Mouse (Mus musculus): Measurements from ENCODE around the gene Smg1.

Gene Smg1

DNA sequence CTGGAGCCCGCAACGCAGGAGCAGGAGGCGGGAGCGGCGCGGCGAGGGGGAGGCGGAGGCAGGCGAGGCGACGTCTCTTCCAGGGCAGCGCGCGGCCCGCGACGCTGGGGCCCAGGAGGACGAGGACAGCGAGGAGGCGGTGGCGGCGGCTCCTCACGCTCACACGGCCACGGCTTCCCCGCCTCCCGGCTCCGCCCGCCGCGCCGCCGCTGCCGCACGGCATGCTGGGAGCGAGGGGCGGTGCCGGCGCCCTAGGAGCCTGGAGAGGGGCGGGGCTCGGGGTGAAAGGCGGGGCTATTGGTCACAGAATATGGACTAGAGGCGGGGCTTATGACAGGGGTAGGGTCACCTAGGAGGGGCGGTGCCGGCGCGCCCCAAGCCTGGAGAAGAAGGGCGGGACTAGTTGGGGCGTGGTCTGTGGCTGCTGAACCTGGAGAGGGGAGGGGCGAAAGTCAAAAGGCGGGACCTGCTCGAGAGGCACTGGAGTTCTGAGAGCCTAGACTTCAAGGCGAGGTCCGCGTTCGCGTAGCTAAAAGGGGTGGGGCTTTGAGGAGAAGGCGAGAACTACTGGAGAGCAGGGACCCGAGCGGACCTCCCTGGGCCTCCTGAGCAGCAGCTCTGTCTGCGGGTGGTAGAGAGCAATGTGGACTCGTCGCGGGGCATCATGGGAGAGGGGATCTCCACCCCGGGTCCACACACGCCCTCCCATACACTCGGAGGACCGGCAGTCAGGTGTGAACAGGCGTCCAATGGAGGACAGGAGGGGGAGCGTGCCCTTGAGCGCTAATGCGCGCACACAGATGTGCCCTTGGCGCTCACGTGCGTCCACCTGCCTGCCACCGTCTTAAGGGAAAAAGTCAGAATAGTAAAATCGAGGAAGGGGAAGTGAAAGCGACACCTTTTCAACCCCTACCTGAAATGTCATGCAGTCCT lies at the start of gene Smg1:
Gene Smg1, minus strand, starts transcription at position 218 of the 933 bp plus-strand sequence.
- peak; percentile 96 for DNase-seq (ENCODE audit: low spot score)

DNA sequence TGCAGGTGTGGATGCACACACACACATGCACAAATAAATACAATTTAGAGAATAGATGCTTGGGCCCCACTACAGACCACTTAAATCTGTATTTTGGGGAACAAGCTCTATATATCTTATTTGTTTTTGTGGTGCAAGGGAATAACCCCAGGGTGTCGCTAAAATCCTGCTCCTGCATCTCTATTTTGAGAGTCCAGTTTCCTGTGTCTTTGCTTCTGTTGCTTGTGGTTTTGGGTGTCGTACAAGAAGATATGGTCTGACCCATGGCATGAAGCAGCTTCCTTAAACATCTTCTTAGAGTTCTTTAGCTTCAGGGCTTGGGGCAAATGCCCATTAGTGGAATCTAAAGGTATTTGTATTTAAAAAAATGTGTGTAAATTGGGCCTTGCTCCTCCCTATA lies 39.7 kb upstream of the Smg1 start:
- no peak for DNase-seq (ENCODE audit: low spot score)

DNA sequence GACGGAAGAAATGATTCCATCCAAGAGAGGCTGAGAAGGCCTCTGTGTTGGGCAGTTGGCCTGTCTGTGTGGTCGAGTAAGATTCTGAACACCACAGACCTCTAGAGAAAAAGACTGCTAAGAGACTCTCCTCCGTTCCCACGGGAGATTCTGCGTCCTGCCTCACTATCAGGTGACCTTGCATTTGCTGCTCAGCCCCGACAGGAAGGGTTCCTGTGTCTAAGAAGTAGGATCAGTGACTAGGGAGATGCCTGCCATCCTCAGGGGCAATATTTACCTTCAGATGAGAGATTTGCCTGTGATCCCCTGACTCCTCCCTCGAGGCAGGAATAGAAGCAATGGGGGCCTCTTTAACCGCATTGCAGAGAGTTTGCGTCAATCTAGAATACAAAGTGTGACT lies 39.1 kb upstream of the Smg1 start:
- DNase-seq (ENCODE audit: low spot score): no peak

DNA sequence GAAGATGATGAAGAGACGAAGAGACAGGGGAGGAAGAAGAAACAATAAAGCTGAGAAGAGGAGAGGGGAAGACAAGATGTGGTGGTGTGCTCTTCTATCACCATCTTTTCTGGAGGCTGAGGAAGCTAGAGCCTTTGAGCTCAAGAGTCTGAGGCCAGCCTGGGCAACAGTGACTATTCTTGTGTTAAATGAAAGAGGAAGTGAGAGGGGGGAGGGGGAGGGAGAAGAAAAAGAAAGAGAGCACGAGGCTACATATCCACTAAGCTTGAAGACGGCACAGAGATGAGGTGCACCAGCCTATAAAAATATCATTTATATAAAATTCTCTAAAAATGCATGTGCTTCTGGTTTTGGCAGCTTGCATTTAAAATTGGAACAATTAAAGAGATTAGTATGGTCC lies 36.1 kb upstream of the Smg1 start:
- no peak for DNase-seq (ENCODE audit: low spot score)

DNA sequence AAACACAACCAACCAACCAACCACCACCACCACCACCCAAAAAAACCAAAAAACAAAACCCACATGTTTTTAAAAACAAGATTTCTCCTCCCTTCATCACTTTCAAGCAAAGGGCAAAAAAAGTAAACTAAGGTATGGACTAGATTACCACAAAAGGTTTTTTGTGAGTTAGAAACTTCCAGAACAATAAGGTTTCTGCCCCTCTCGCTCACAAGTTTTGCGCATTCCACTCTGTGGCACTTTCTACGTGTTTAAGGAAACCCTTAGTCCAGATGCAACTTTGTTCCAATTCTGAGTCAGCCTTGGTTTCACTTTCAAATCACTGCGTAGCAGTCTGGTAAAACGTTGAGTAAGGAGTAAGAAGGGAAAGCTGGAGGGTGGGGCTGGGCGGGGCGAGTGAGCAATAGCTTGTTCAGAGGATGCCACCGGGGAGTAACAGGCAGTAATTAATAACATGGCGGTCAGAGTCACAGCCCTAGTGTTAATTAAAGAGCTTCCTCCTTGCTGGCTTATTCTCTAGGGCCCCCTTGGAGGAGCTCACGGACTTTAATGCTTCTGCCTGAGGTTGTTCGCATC lies 34.0 kb upstream of the Smg1 start:
- DNase-seq (ENCODE audit: low spot score): peak; percentile 91

DNA sequence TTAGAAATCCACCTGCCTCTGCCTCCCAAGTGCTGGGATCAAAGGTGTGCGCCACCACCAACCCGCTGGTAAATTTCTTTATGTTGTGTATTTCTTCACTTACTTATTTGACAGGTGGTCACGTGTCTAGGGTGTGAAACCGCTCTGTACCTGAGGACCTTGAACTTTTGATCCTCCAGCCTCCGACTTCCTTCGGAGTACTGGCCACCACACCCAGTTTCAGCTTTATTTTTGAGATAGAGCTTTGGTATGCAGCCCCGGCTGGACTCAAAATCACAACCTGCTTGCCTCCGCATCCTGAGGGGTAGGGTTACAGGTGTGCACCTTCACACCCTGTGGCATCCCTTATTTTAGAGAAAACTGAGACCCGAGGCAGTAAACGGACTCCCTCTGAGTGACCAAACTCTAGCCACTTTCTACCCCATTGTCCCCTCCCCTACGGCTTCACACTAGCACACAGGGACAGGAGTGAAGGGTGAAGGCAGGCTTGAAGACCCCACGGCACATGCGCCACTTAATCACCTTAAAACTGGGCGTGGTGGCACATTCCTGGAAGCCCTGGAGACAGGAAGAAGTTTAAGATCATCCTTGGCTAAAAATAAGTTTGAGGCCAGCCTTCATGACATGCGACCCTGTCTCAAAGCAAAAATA lies 33.3 kb upstream of the Smg1 start:
- no peak for DNase-seq (ENCODE audit: low spot score)

DNA sequence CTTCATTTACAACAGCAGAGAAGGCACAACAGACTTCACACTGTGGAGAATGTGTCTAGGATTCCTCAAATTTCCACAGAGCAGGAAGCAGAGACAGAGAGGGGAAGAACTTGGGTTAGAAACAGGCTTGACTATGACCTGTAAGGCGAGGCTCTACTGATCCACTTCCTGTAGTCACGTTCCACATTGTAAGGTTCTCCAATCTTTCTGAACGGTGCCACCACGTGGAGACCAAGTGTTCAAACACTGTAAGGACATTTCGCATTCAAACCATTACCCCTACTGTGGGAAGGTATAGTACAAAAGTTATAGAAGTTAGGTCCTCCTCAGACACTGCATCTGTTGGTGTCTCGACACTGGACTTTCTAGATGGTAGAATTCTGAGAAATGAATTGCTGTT lies 31.8 kb upstream of the Smg1 start:
- peak; percentile 57 for DNase-seq (ENCODE audit: low spot score)

DNA sequence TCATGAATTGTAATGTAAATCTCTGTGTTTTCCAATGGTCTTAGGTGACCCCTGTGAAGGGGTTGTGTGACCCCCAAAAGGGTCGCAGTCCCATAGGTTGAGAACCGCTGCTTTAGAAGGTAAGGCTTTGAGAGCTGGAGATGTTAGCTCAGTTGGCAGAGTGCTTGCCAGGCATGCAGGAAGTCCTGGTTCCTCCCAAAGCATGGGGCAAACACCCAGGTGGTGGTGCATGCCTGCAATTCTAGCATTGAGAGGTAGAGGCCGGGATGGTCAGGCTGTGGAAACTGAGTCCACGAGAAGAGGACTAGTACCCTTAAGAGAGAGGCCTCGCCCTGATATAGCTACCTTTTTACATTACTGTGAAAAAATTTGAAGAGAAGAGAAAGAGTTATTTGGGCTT lies 31.4 kb upstream of the Smg1 start:
- no peak for DNase-seq (ENCODE audit: low spot score)

DNA sequence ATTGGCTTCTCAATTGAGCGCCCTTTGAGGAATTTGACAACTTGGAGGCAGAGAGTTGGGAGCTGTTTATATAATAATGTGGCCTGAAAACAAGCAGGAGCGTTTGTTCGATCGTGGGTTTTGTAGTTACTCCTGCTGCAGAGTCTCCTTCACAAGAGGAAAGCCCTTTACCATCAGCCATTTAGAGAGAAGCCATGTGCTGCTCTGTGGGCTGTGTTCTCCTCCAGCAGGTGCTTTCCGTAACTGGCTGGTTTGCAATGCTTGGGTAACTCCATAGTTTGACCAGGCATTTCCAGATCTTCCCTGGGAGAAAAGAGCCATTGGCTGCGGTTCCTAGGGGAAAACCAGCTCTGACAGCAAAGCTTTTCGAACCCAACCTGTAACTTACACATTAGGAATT lies 30.7 kb upstream of the Smg1 start:
- DNase-seq (ENCODE audit: low spot score): no peak

DNA sequence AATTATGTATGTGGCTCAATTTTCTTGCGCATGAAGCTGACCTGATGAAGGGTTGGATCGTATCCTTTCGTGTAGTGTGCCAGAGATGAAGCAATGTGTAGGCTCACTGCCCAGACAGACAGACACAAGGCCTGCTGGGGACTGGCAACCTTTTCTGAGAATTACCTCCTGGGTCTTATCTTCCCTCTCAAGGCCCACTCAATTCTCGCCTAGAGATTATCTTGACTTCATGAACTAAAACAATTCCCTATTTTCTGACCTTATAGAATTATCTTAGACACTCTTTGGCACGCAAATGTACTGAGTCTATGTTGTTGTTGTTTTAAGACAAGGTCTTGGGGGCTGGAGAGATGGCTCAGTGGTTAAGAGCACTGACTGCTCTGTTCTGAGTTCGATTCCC lies 22.6 kb upstream of the Smg1 start:
- DNase-seq (ENCODE audit: low spot score): peak; percentile 92

DNA sequence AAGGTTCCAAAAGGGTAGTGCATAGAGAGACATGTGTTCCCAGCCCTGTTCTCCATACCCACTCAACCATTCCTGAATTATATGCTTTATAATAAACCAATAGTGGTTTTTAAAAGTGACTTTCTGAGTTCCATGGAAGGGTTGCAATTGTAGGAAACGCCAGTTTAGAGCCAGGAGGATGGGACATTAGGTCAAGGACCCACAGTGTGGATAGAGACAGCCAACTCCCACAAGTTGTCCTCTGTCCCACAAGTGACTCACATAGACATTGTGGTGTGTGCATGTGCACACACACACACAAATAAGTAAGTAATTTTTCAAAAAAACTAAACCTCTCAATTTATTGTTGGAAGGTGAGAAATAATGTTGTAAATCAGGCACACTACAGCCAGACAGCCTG lies 20.1 kb upstream of the Smg1 start:
- no peak for DNase-seq (ENCODE audit: low spot score)

DNA sequence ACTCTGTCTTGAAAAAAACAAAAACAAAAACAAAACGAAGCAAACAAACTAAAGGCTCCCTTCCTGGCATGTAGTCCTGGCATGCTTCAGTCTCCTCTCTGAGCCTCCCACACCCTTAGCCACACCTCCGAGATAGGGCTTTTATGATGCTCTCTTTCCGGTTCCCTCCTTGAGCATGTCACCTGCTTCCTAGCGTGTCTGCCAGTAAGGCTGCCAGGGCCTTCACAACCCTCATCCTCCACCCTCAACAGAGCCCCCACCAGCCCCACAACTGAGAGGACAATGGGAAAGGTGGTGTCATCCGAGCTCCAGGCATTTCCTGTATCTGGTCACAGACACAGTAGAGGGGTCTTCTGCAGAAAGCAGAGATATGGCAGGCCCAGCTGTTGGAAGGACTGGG lies 18.9 kb upstream of the Smg1 start:
- DNase-seq (ENCODE audit: low spot score): no peak

DNA sequence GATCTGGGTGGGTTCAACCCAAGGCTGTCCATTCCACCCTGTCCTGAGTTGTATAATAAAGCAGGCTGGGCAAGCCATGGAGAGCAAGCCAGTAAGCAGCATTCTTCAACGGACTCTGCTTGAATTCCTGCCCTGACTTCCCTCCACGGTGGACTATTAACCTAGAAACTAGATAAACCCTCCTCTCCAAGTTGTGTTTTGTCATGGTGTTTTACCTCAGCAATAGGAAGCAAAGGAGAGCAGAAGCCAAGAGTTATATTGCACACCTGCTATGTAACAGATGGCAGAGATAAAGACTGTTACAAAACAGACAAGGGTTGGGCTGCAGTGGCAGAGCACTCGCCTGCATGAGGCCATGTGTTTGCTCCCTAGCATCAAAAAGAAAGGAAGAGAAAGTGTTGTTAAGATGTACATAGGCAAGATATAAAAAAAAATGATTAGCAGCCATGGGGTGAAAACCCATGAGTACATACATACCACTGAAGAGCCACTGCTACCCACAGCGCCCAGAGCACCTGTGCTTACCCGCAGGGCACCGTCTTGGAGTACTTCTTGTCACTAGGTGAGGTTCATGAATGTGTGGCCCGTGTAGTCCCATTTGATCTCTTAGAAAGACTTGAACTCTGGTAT lies 16.3 kb upstream of the Smg1 start:
- no peak for DNase-seq (ENCODE audit: low spot score)

DNA sequence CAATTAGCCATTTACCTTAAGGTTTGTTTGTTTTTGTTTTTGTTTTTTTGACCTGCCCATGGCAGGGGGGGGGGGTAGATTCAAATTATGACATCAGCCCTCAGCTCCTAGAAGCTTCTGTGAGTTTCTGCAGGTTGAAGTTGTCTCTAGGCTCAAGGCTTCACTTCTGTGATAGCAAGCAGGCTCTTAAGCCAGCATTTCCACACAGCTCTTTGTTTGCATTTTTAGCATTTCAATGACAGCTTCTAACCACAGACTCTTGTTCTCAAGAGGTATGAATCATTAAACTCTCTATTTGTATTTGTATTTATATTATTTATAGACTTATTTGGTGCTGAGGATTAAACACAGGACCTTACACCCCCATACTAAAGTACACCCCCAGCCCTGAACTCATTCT lies 15.0 kb upstream of the Smg1 start:
- no peak for DNase-seq (ENCODE audit: low spot score)

DNA sequence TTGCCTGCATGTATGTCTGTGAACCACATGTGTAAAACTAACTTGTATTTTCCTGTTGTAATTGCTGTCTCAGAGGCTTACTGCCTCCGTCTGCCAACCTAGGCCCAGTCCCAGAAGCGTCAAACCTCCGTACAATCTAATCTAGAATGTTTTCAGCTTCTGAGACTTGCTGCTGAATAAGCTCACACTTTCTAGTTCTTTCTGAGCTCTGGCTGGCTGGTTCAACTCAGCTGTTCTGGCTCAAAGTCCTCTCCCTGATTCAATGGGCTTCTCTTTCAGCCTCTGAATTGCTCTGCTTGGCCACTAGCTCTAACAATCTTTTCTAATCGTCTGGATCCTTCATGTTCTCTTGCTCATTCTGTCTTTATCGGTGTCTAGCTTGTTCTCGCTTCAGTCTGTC lies 13.3 kb upstream of the Smg1 start:
- no peak for DNase-seq (ENCODE audit: low spot score)

DNA sequence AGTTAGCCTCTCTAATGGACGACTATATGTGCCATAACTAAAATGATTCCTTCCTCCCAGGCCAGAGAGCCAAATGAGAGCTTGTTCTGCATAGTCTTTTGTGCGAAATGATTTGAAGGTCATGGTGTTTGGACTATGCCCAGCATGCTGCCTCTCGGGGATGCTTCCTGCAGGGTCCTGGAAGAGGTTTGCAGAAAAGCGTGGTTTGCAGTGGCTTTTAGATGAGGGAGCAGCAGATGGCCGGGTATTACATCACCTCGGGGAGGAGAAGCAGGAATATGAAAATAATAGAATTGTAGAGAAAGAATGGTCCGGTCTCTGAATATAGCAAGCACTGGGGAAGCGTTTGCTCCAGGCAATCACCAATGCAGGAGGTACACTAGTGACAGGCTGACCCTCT lies 11.0 kb upstream of the Smg1 start:
- DNase-seq (ENCODE audit: low spot score): no peak

DNA sequence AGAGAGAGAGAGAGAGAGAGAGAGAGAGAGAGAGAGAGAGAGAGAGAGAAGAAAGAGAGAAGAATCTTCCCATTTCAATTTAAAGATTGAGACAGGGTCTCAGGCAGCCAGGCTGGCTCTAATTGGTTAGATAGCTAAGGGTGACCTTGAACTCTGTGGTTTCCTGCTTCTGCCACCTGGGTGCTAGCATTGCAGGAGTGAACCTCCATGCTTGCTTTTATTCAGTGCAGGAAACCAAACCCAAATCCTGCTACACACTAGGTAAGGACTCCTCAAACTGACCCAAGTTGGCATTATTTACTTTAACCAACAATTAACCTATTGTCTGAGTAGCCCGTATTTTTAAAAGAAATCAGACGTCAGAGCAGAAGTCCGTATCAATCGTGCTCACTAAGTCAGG lies 10.5 kb upstream of the Smg1 start:
- no peak for DNase-seq (ENCODE audit: low spot score)

DNA sequence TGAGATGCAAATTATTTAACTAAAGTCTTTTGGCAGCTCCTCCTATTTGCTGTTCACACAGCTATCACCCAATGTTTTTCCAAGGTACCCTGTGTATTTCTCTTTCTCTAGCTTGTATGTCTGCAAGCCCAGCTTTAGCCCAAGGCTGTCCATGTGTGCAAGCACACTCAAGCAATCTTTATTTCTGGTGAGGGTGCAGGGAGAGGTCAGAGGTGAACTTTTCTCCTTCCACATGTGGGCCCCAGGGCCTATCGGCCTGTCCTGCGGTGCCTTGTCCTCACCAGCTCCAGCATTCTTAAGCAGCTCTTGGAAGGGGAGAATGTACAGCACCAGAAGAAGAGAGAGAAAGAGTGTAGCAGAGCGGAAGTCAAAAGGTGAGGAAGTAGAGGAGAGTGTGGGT lies 9.5 kb upstream of the Smg1 start:
- no peak for DNase-seq (ENCODE audit: low spot score)

DNA sequence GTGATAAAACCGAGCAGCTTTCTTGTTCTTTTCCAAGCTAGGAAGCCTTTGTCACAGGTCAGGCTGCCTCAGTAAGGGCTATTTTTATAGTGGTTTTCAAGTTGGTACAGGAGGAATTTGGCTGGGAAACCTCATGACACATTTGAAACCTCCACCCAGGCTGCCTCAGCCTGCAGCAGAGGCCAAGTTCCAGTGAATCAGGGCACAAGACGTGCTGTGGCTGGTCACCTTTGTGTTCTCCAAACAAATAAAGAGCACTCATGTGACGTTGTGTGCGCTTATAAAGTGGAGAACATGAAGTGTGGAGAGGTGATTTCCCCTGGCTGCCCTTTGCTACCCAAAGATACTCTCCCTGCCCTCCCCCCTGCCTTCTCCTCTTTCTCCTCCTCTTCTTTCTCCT lies 8.9 kb upstream of the Smg1 start:
- DNase-seq (ENCODE audit: low spot score): peak; percentile 63

DNA sequence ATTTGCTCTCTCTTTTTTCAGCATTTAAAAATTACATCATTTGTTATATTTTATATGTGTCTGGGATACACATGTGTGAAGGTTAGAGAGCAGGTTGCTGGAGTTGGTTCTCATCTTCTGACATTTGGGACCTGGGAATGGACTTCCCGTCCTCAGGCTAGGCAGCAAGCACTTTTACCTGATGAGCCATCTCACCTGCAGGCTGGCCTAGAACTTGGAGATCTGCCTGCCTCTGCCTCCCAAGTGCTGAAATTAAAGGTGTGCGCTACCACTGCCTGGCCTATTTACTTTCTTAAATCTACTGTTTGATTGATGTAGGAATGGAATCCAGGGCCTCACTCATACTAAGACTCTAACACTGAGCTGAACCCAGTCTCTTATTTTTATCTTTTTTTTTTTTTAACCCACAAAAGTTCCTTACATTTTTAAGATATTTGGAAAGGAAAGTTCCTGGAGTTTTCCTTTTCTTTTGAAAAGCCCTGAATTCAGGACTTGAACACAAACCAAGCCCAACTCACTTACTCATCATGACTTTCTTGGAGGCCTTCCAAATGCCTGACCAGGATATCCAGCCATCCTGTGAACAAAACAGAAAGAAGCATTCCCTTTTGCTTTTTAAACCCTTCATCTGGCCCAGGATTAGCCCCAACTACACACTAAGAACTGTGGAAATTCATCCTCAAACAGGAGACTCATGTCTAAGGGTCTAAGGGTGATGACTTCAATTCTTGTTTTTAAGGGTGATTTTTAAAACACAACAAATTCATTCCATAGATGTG lies 8.1 kb upstream of the Smg1 start:
- peak; percentile 58 for DNase-seq (ENCODE audit: low spot score)

DNA sequence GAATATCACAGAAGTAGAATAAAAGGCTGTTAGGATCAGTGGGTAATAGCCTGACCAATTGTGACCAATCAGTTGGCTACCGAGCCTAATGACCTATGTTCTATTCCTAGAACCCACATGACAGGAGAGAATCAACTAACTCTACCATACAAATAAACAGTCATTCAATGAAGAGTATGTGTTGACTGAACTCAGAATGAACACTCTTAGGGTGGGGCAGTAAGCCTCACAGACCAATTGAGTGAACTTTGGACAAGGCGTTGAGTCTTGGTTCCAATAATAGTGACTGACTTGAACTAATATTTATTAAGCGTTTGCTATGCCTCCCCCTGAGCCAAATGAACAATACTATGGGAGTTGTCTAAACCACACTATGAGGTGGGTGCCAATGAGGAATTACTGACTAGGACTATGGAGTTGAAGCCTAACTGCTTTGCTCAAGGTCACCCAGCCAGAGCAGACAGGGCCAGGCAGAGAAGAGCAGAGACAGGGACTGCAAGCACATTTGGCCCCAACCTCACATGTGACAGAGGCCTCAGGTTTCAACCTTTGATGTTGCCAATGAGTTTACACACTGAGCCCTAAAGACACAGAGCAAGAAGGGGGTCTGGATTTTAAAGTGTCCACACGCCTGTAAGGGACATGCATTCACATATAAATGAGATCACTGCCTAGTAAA lies 7.2 kb upstream of the Smg1 start:
- no peak for DNase-seq (ENCODE audit: low spot score)
